Mouse (Mus musculus) ES-E14 (cell line): ENCODE measurements at regions not wholly inside any gene's neighbourhood (a gene's known extent, or its start where the extent isn't known, plus 50 kb on each side); places are given as distances from the start of the nearest gene placed in this dataset.

Source experiments
- DNase-seq: peaks from one replicate; pipeline ENCODE4 v3.0.0-alpha.2; 2013; ENCODE audit warnings: low read depth, low spot score
- H3K27ac ChIP-seq: 2 replicates; pipeline ENCODE4 v1.5.1; 2012; ENCODE audit warnings: low read depth, mild to moderate bottlenecking, low read length, moderate library complexity, mixed read lengths; ENCODE audit not compliant: poor library complexity, insufficient read depth, severe bottlenecking
- H3K36me3 ChIP-seq: 2 replicates; pipeline ENCODE4 v1.6.1; 2012; ENCODE audit warnings: mild to moderate bottlenecking, low read length, moderate library complexity, mixed read lengths; ENCODE audit not compliant: control insufficient read depth, poor library complexity, insufficient read depth, severe bottlenecking
- H3K4me1 ChIP-seq, 2 experiments: fragments of 150-350 bp in 1 of 2; sonication (generic) in 1 of 2; 2 replicates each; pipeline ENCODE4 v1.6.1; 2012; ENCODE audit warnings: low read length in 2 of 2, mild to moderate bottlenecking in 1 of 2, mixed read lengths in 1 of 2; ENCODE audit not compliant: control insufficient read depth in 2 of 2, insufficient read depth in 2 of 2, poor library complexity in 1 of 2
- H3K4me3 ChIP-seq, 2 experiments: fragments of 150-350 bp in 1 of 2; sonication (generic) in 1 of 2; 2 replicates each; pipeline ENCODE4 v1.5.1; 2012; ENCODE audit warnings: low read length in 2 of 2, low read depth in 1 of 2, mild to moderate bottlenecking in 1 of 2, mixed read lengths in 1 of 2; ENCODE audit not compliant: insufficient read depth in 1 of 2, poor library complexity in 1 of 2, severe bottlenecking in 1 of 2
- H3K9ac ChIP-seq: 2 replicates; pipeline ENCODE4 v1.6.1; 2012; ENCODE audit warnings: low read depth, mild to moderate bottlenecking, low read length, mixed read lengths; ENCODE audit not compliant: poor library complexity, insufficient read depth, severe bottlenecking
- H3K9me3 ChIP-seq: fragments of 150-350 bp; sonication (generic); 2 replicates; pipeline ENCODE4 v1.6.1; 2012; ENCODE audit warnings: low read depth, mild to moderate bottlenecking, low read length; ENCODE audit not compliant: control insufficient read depth, insufficient read depth
- CHD2 ChIP-seq: IDR thresholded peaks from 2 replicates; pipeline ENCODE4 v1.6.1; 2014; ENCODE audit warnings: mild to moderate bottlenecking, low read depth, low read length, inconsistent platforms
- HCFC1 ChIP-seq: IDR thresholded peaks from 2 replicates; pipeline ENCODE4 v1.6.1; 2012; ENCODE audit warnings: low read length, inconsistent platforms, borderline replicate concordance; ENCODE audit not compliant: insufficient read depth
- MAFK ChIP-seq: IDR thresholded peaks from 2 replicates; pipeline ENCODE4 v1.6.1; 2014; ENCODE audit warnings: mild to moderate bottlenecking, low read depth, low read length, inconsistent platforms; ENCODE audit not compliant: insufficient read depth
- ZC3H11A ChIP-seq: IDR thresholded peaks from 2 replicates; pipeline ENCODE4 v1.6.1; 2012; ENCODE audit warnings: low read depth, mild to moderate bottlenecking, inconsistent platforms, low read length, borderline replicate concordance
- ZNF384 ChIP-seq: IDR thresholded peaks from 2 replicates; pipeline ENCODE4 v1.6.1; 2012; ENCODE audit warnings: low read depth, low read length, inconsistent platforms
- in situ Hi-C, 2 experiments: fragments of 600-800 bp; cut with MboI; formaldehyde crosslinking; loops; one replicate each; pipeline ENCODE4 v1.15.1; 2025; ENCODE audit warnings: low sequenced_read_pairs in 2 of 2, inconsistent platforms in 1 of 2; ENCODE audit not compliant: unreplicated experiment in 2 of 2

- no peak for DNase-seq
These were observed 76.7 kb upstream of the Pik3r1 start for GRCm38 (mm10) chr13:101844461-101845440.

GRCm38 (mm10) chr13:101846016-101846415 lies 78.0 kb upstream of the Pik3r1 start:
- H3K4me1 ChIP-seq = no peaks in the 10 kb centered on the region
- no peak overlapping the region for H3K9ac ChIP-seq
- no peak overlapping the region for H3K4me3 ChIP-seq
- no peak overlapping the region for H3K27ac ChIP-seq
- in situ Hi-C loops = no loop called here
- TF ChIP-seq ZNF384 = no peak
- no peak for TF ChIP-seq MAFK
- TF ChIP-seq CHD2 = no peak
- no peak for TF ChIP-seq HCFC1
- TF ChIP-seq ZC3H11A = no peak
- no peak for DNase-seq
- H3K36me3 ChIP-seq = no peaks in the 10 kb centered on the region
- no peaks in the 10 kb centered on the region for H3K9me3 ChIP-seq

More at GRCm38 (mm10) chr13:101844461-101845440, 76.7 kb upstream of the Pik3r1 start:
- Histone ChIP-seq H3K27ac (no peak overlapping the region), H3K36me3 (no peaks in the 10 kb centered on the region), H3K4me3 (no peak overlapping the region), H3K9ac (no peak overlapping the region), H3K4me1 (no peaks in the 10 kb centered on the region), H3K9me3 (no peaks in the 10 kb centered on the region)
- in situ Hi-C loops = no loop called here
- TF ChIP-seq CHD2 (no peak), ZC3H11A (no peak), HCFC1 (no peak), ZNF384 (no peak), MAFK (no peak)

GRCm38 (mm10) chr13:101847879-101848600 lies 80.0 kb upstream of the Pik3r1 start:
- Histone ChIP-seq H3K4me1 (no peaks in the 10 kb centered on the region), H3K9me3 (no peaks in the 10 kb centered on the region), H3K9ac (no peak overlapping the region), H3K4me3 (no peak overlapping the region), H3K36me3 (no peaks in the 10 kb centered on the region), H3K27ac (no peak overlapping the region)
- TF ChIP-seq ZC3H11A = no peak
- no peak for TF ChIP-seq MAFK
- TF ChIP-seq ZNF384 = no peak
- no peak for TF ChIP-seq HCFC1
- no peak for TF ChIP-seq CHD2
- in situ Hi-C loops = no loop called here
- DNase-seq = no peak

GRCm38 (mm10) chr13:101848601-101849147 lies 80.7 kb upstream of the Pik3r1 start:
- in situ Hi-C loops = no loop called here
- TF ChIP-seq HCFC1 (no peak), CHD2 (no peak), MAFK (no peak), ZC3H11A (no peak), ZNF384 (no peak)
- Histone ChIP-seq H3K36me3 (no peaks in the 10 kb centered on the region), H3K27ac (no peak overlapping the region), H3K4me3 (no peak overlapping the region), H3K9ac (no peak overlapping the region), H3K4me1 (no peaks in the 10 kb centered on the region), H3K9me3 (no peaks in the 10 kb centered on the region)
- DNase-seq = no peak
